Mouse (Mus musculus): ENCODE measurements around the gene Adam4. TPM values are rescaled to one million over a fixed set of nuclear protein-coding genes. Genes with fewer than 3 reads are reported as not detected.
"Not testable (repeated sequence)": the region's sequence is repeated elsewhere in the genome, so short reads cannot be mapped to it uniquely, and the experiment has no call there.

Adam4 gene
- 0.44 and 0.49 TPM in 2 replicates for polyA plus RNA-seq (2016; fragmentation: Nextera tagmentation; extraction: Ambion mirVana)

DNA sequence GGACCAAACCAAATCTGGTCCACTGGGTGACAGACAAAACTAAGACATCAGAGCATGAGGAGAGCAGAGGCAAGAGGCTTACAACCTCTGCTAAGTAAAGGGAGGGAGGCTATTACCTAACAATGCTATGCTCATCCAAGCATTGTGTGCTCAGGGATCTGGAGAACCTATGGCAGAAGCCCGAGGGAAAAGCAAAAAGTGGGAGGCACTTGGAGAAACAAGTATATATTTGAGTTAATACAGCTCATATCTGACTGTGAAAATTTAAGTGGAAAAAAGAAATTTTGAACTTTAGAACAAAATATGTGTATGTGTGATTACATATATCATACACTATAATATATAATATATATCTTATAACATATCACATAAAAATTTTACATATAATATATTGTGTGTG is at the start of gene Adam4:
Gene Adam4, minus strand, starts transcription at position 101 of the 400 bp plus-strand sequence.
- no peaks in the 10 kb centered on the region for H3K27me3 ChIP-seq
- H3K9me3 ChIP-seq: peaks cover 15% of the 10 kb centered on the region; the same call in 1 of the 2 replicates
- no peak within 1 kb of the TSS for H3K9ac ChIP-seq (replicated peaks)
- peaks cover 18% of the 10 kb centered on the region; the same call in 1 of the 2 replicates for H3K36me3 ChIP-seq
- H3K27ac ChIP-seq: no peak within 1 kb of the TSS
- WGBS: 92% methylated on average over 1 of the region's 1 CpGs
- ATAC-seq (ENCODE audit: insufficient number of reproducible peaks, insufficient read depth, low FRiP score, low TSS enrichment, low read depth): no peak
- H3K4me2 ChIP-seq: no peak within 1 kb of the TSS
- no peaks in the 10 kb centered on the region for H3K4me1 ChIP-seq (replicated peaks)
- H3K4me3 ChIP-seq (replicated peaks): no peak within 1 kb of the TSS

DNA sequence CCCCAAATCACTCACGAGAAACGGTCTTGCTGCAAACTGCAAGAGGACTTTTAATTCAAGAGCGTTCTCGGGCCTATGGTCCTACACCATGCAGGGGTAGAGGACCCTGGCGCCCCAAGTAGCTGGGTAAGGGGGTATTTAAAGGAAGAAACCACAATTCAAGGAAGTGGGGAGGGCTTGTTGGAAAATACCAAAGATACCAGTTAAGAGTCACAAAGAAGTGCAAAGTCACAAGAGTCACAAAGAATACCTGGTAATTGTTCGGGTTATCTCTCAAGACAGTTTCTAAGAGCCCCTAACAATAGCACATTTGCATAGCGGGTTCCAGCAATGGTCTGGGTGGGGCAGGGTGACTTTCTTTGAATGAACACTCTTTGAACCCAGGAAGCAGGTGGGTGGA is 37.3 kb upstream of the Adam4 start:
- not testable (repeated sequence) for H3K4me2 ChIP-seq; H3K4me1 ChIP-seq (replicated peaks); H3K36me3 ChIP-seq; H3K9ac ChIP-seq (replicated peaks); H3K27ac ChIP-seq; ATAC-seq (ENCODE audit: insufficient number of reproducible peaks, insufficient read depth, low FRiP score, low TSS enrichment, low read depth); H3K27me3 ChIP-seq; H3K4me3 ChIP-seq (replicated peaks)
- H3K9me3 ChIP-seq: peaks cover 16% of the 10 kb centered on the region
- WGBS: 94% methylated on average over 7 of the region's 7 CpGs

DNA sequence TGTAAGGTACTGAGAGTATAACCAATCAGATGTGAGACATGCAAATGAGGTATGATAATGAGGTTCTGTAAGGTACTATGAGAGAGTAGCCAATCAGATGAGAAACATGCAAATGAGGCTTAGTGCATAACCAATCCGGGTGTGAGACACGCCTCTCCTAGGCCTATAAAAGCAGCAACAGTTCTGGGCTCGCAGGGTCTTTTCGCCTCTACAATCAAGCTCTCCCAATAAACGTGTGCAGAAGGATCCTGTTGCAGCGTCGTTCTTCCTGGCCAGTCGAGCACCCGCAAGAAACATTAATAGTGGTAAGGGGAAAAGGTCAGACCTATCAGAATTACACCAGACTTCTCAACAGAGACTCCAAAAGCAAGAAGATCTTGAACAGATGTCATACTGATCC is 17.2 kb upstream of the Adam4 start:
- H3K9ac ChIP-seq (replicated peaks); H3K9me3 ChIP-seq; H3K27me3 ChIP-seq; H3K4me3 ChIP-seq (replicated peaks); H3K27ac ChIP-seq; H3K4me2 ChIP-seq; ATAC-seq (ENCODE audit: insufficient number of reproducible peaks, insufficient read depth, low FRiP score, low TSS enrichment, low read depth); H3K36me3 ChIP-seq; H3K4me1 ChIP-seq (replicated peaks): not testable (repeated sequence)
- 93% methylated on average over 9 of the region's 9 CpGs for WGBS

DNA sequence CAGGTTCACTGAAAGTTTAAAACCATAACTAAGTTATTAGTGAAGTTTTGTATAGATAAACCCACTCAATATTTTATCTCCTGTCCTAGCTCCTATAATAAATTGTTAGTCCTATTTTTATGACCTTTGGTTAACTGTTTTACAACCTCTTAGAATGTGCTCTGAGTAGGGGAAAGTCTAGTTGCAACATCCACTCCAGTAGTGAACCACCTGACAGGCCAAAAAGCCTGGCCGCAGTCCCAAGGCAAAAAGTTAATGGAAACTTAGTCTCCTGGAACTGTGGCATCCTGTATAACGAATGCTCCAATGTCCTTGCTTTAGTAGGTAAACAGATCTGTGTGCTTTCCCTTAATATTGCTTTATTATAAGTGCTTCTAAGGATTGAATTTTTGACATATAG is 13.0 kb upstream of the Adam4 start:
- not testable (repeated sequence) for H3K4me1 ChIP-seq (replicated peaks); H3K9ac ChIP-seq (replicated peaks); H3K9me3 ChIP-seq; H3K4me2 ChIP-seq; H3K27ac ChIP-seq; H3K27me3 ChIP-seq; ATAC-seq (ENCODE audit: insufficient number of reproducible peaks, insufficient read depth, low FRiP score, low TSS enrichment, low read depth); H3K4me3 ChIP-seq (replicated peaks)
- 86% methylated on average over 2 of the region's 2 CpGs for WGBS
- H3K36me3 ChIP-seq: peaks cover 11% of the 10 kb centered on the region

DNA sequence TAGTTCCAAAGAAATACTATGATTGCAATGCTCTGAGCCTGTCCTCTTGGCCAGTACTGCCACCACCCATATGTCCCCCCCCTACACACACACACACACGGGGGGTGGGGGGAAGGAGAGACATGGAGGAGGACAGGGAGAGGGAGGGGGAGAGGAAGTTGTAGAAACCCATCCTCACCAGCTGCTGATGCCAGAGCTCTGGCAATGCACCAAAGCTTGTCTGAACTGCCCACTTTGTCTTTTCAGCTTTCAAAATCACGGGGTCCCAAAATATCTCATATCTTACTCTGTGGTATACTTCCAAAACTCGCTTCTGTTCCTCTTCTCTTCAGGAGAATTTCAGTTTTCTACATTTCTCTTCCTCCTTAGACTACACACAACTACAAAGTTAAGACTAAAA is 8.5 kb downstream of the Adam4 start:
- Histone ChIP-seq H3K4me2 (no peak overlapping the region), H3K4me1 (replicated peaks) (no peaks in the 10 kb centered on the region), H3K4me3 (replicated peaks) (no peak overlapping the region), H3K9me3 (no peaks in the 10 kb centered on the region), H3K36me3 (no peaks in the 10 kb centered on the region), H3K27ac (no peak overlapping the region), H3K9ac (replicated peaks) (no peak overlapping the region), H3K27me3 (no peaks in the 10 kb centered on the region)
- ATAC-seq (ENCODE audit: insufficient number of reproducible peaks, insufficient read depth, low FRiP score, low TSS enrichment, low read depth): no peak
- WGBS: 82% methylated on average over 3 of the region's 3 CpGs

GRCm38 (mm10) chr12:81408966-81409365 is 12.8 kb downstream of the Adam4 start:
- Histone ChIP-seq H3K9ac (replicated peaks) (no peak overlapping the region), H3K4me2 (no peak overlapping the region), H3K4me3 (replicated peaks) (no peak overlapping the region), H3K4me1 (replicated peaks) (no peaks in the 10 kb centered on the region), H3K27me3 (no peaks in the 10 kb centered on the region), H3K27ac (no peak overlapping the region), H3K36me3 (no peaks in the 10 kb centered on the region), H3K9me3 (no peaks in the 10 kb centered on the region)
- WGBS: 93% methylated on average over 3 of the region's 3 CpGs
- ATAC-seq (ENCODE audit: insufficient number of reproducible peaks, insufficient read depth, low FRiP score, low TSS enrichment, low read depth): no peak

DNA sequence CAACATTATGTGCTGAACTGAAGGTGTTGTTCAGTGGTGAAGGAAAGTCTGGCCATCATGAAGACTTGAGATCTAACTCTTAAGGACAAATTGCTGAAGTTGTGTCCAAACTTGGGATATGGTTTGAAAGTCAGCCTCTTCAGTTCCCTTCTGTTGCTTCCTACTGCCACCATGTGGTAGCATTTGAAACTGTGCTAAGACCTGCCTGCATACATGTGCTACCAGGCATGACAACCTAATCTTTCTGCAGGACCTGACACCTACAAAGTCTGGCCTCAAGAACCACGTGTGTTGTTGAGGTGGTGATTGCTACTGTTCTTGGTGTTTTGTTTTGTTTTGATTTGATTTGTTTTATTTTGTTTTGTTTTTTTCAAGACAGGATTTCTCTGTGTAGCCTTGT is 19.6 kb downstream of the Adam4 start:
- no peak for ATAC-seq (ENCODE audit: insufficient number of reproducible peaks, insufficient read depth, low FRiP score, low TSS enrichment, low read depth)
- 24% methylated on average over 1 of the region's 1 CpGs for WGBS

DNA sequence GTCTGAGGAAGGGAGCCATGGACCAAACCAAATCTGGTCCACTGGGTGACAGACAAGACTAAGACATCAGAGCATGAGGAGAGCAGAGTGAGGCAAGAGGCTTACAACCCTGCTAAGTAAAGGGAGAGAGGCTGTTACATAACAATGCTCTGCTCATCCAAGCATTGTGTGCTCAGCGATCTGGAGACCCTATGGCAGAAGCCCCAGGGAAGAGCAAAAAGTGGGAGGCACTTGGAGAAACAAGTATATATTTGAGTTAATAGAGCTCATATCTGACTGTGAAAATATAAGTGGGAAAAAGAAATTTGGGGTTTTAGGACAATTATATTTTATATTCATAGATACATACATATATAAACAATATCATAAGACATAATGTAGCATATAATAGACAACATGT is 42.4 kb downstream of the Adam4 start, which contains the start of gene Gm4787:
Gene Gm4787, minus strand, starts transcription at position 101 of the 400 bp plus-strand sequence.
- not testable (repeated sequence) for H3K4me2 ChIP-seq; H3K36me3 ChIP-seq; H3K9ac ChIP-seq (replicated peaks); H3K27ac ChIP-seq; H3K27me3 ChIP-seq; H3K4me1 ChIP-seq (replicated peaks); H3K9me3 ChIP-seq; ATAC-seq (ENCODE audit: insufficient number of reproducible peaks, insufficient read depth, low FRiP score, low TSS enrichment, low read depth); H3K4me3 ChIP-seq (replicated peaks)
- 88% methylated on average over 1 of the region's 1 CpGs for WGBS

More for the DNA sequence above, 19.6 kb downstream of the Adam4 start:
- no peak overlapping the region for H3K27ac ChIP-seq
- H3K4me2 ChIP-seq: no peak overlapping the region
- no peaks in the 10 kb centered on the region for H3K9me3 ChIP-seq
- no peaks in the 10 kb centered on the region for H3K27me3 ChIP-seq
- no peaks in the 10 kb centered on the region for H3K36me3 ChIP-seq
- no peak overlapping the region for H3K4me3 ChIP-seq (replicated peaks)
- H3K4me1 ChIP-seq (replicated peaks): no peaks in the 10 kb centered on the region
- H3K9ac ChIP-seq (replicated peaks): no peak overlapping the region

Other genes starting within 250 kb of the Adam4 start
- gene Slc8a3, start 88.8 kb downstream of the Adam4 start, polyA plus RNA-seq (2016; fragmentation: Nextera tagmentation; extraction: Ambion mirVana): 0.50 and 0.99 TPM in 2 replicates
- 0.17 and 0.26 TPM in 2 replicates for gene Gm4787, start 42.5 kb downstream of the Adam4 start, polyA plus RNA-seq (2016; fragmentation: Nextera tagmentation; extraction: Ambion mirVana)
- 132 and 136 TPM in 2 replicates for gene Cox16, start 63.2 kb upstream of the Adam4 start, polyA plus RNA-seq (2016; fragmentation: Nextera tagmentation; extraction: Ambion mirVana)
- gene Gm20498, start 111.0 kb upstream of the Adam4 start, polyA plus RNA-seq (2016; fragmentation: Nextera tagmentation; extraction: Ambion mirVana): 26.3 and 26.7 TPM in 2 replicates
- gene Synj2bp, start 111.0 kb upstream of the Adam4 start, polyA plus RNA-seq (2016; fragmentation: Nextera tagmentation; extraction: Ambion mirVana): 35.6 and 39.5 TPM in 2 replicates
- gene Adam21, start 146.5 kb upstream of the Adam4 start, polyA plus RNA-seq (2016; fragmentation: Nextera tagmentation; extraction: Ambion mirVana): 0.60 and 0.64 TPM in 2 replicates
- 87.2 and 91.8 TPM in 2 replicates for gene Med6, start 173.1 kb upstream of the Adam4 start, polyA plus RNA-seq (2016; fragmentation: Nextera tagmentation; extraction: Ambion mirVana)
- 0.84 and 0.91 TPM in 2 replicates for gene Ttc9, start 209.3 kb upstream of the Adam4 start, polyA plus RNA-seq (2016; fragmentation: Nextera tagmentation; extraction: Ambion mirVana)

Measured in limb, embryonic 12.5 days (tissue).